Mouse (Mus musculus) E14TG2a.4 (cell line): ENCODE results near the gene Serpinb11.

Source experiments
- CTCF ChIP-seq: conservative IDR thresholded peaks from 2 replicates; pipeline ENCODE4 v1.5.1; 2014; ENCODE audit warnings: low read length
- POU5F1 ChIP-seq: IDR thresholded peaks from 2 replicates; pipeline ENCODE4 v1.6.1; 2014; ENCODE audit warnings: low read length, borderline replicate concordance

DNA sequence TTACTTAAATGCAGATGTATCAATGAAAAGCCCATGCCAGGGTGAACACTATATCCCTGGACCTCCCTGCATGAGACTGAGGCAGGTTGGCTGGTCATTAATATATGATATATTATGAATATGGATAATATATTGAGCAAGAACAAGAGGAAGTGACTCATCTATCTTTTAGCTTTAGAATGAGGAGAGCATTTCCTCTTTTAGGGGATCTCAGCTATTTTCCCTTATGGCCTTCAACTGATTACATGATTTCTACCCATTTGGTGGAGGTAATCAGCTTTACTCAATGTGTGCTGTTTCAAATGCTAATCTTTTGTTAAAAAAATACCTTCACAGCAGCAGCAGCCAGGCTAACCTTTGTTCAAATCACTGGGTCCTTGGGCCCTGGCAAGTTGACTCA, 20.5 kb downstream of the Serpinb11 start:
- TF ChIP-seq CTCF (no peak), POU5F1 (no peak)
